Mouse (Mus musculus): ENCODE measurements around the gene Krtap27-1. TPM values are rescaled to one million over a fixed set of nuclear protein-coding genes. Genes with fewer than 3 reads are reported as not detected.
A peak's percentile ranks its signal among the peaks of the same experiment; 100 is the strongest.

Gene Krtap27-1
- not detected in 2 replicates for polyA plus RNA-seq (2014; fragmentation: Nextera tagmentation; extraction: Ambion mirVana)

- Histone ChIP-seq H3K9me3 (ENCODE audit: control insufficient read depth, low read length) (no peaks in the 10 kb centered on the region), H3K27ac (replicated peaks; ENCODE audit: low read depth, low read length) (no peak within 1 kb of the TSS), H3K4me1 (ENCODE audit: control insufficient read depth, insufficient read depth, low read length) (no peaks in the 10 kb centered on the region), H3K4me3 (ENCODE audit: low read depth, low read length) (no peak within 1 kb of the TSS), H3K36me3 (ENCODE audit: control insufficient read depth, insufficient read depth, low read length) (no peaks in the 10 kb centered on the region), H3K27me3 (replicated peaks; ENCODE audit: control insufficient read depth, insufficient read depth, low read length) (no peaks in the 10 kb centered on the region), H3K4me2 (ENCODE audit: low read depth, low read length) (no peak within 1 kb of the TSS), H3K9ac (ENCODE audit: low read depth, low read length) (no peak within 1 kb of the TSS)
- WGBS, result 89% methylated on average over 4 of the region's 4 CpGs
- ATAC-seq (ENCODE audit: low read depth) (no peak), DNase-seq (ENCODE audit: low spot score) (no peak)
Observed at GRCm38 (mm10) chr16:88671571-88671970, at the start of gene Krtap27-1. Gene Krtap27-1, minus strand, starts transcription at chr16:88671671.

- Histone ChIP-seq H3K9me3 (ENCODE audit: control insufficient read depth, low read length) (0 out of 2 replicates have a peak, but pooled peaks cover 3% of the 10 kb centered on the region), H3K9ac (ENCODE audit: low read depth, low read length) (no peak overlapping the region), H3K4me2 (ENCODE audit: low read depth, low read length) (no peak overlapping the region), H3K4me3 (ENCODE audit: low read depth, low read length) (no peak overlapping the region), H3K27ac (replicated peaks; ENCODE audit: low read depth, low read length) (no peak overlapping the region), H3K4me1 (ENCODE audit: control insufficient read depth, insufficient read depth, low read length) (no peaks in the 10 kb centered on the region), H3K27me3 (replicated peaks; ENCODE audit: control insufficient read depth, insufficient read depth, low read length) (no peaks in the 10 kb centered on the region), H3K36me3 (ENCODE audit: control insufficient read depth, insufficient read depth, low read length) (no peaks in the 10 kb centered on the region)
- ATAC-seq (ENCODE audit: low read depth) (no peak), DNase-seq (ENCODE audit: low spot score) (no peak)
- WGBS, result 19% methylated on average over 1 of the region's 1 CpGs
Observed at GRCm38 (mm10) chr16:88720031-88720430, 48.6 kb upstream of the Krtap27-1 start.

- 0 out of 2 replicates have a peak, but pooled peaks cover 3% of the 10 kb centered on the region for H3K9me3 ChIP-seq (ENCODE audit: control insufficient read depth, low read length)
- DNase-seq (ENCODE audit: low spot score) (no peak), ATAC-seq (ENCODE audit: low read depth) (no peak)
- H3K4me1 ChIP-seq (ENCODE audit: control insufficient read depth, insufficient read depth, low read length), result no peaks in the 10 kb centered on the region
- H3K4me2 ChIP-seq (ENCODE audit: low read depth, low read length), result no peak overlapping the region
- H3K36me3 ChIP-seq (ENCODE audit: control insufficient read depth, insufficient read depth, low read length), result no peaks in the 10 kb centered on the region
- no peak overlapping the region for H3K4me3 ChIP-seq (ENCODE audit: low read depth, low read length)
- H3K9ac ChIP-seq (ENCODE audit: low read depth, low read length), result no peak overlapping the region
- no peak overlapping the region for H3K27ac ChIP-seq (replicated peaks; ENCODE audit: low read depth, low read length)
- H3K27me3 ChIP-seq (replicated peaks; ENCODE audit: control insufficient read depth, insufficient read depth, low read length), result no peaks in the 10 kb centered on the region
Observed at GRCm38 (mm10) chr16:88716549-88716948, 45.1 kb upstream of the Krtap27-1 start.

GRCm38 (mm10) chr16:88711245-88711644, 39.8 kb upstream of the Krtap27-1 start:
- no peaks in the 10 kb centered on the region for H3K9me3 ChIP-seq (ENCODE audit: control insufficient read depth, low read length)
- DNase-seq (ENCODE audit: low spot score), result no peak
- 79% methylated on average over 6 of the region's 6 CpGs for WGBS
- H3K36me3 ChIP-seq (ENCODE audit: control insufficient read depth, insufficient read depth, low read length), result no peaks in the 10 kb centered on the region
- no peaks in the 10 kb centered on the region for H3K27me3 ChIP-seq (replicated peaks; ENCODE audit: control insufficient read depth, insufficient read depth, low read length)
- H3K4me1 ChIP-seq (ENCODE audit: control insufficient read depth, insufficient read depth, low read length), result no peaks in the 10 kb centered on the region
- H3K27ac ChIP-seq (replicated peaks; ENCODE audit: low read depth, low read length), result no peak overlapping the region
- no peak for ATAC-seq (ENCODE audit: low read depth)
- H3K4me2 ChIP-seq (ENCODE audit: low read depth, low read length), result no peak overlapping the region
- H3K9ac ChIP-seq (ENCODE audit: low read depth, low read length), result no peak overlapping the region
- no peak overlapping the region for H3K4me3 ChIP-seq (ENCODE audit: low read depth, low read length)

- ATAC-seq (ENCODE audit: low read depth) (no peak), DNase-seq (ENCODE audit: low spot score) (no peak)
- H3K4me2 ChIP-seq (ENCODE audit: low read depth, low read length), result no peak overlapping the region
- H3K36me3 ChIP-seq (ENCODE audit: control insufficient read depth, insufficient read depth, low read length), result no peaks in the 10 kb centered on the region
- WGBS, result 67% methylated on average over 4 of the region's 4 CpGs
- H3K27me3 ChIP-seq (replicated peaks; ENCODE audit: control insufficient read depth, insufficient read depth, low read length), result no peaks in the 10 kb centered on the region
- no peak overlapping the region for H3K4me3 ChIP-seq (ENCODE audit: low read depth, low read length)
- no peak overlapping the region for H3K27ac ChIP-seq (replicated peaks; ENCODE audit: low read depth, low read length)
- H3K4me1 ChIP-seq (ENCODE audit: control insufficient read depth, insufficient read depth, low read length), result no peaks in the 10 kb centered on the region
- no peak overlapping the region for H3K9ac ChIP-seq (ENCODE audit: low read depth, low read length)
- H3K9me3 ChIP-seq (ENCODE audit: control insufficient read depth, low read length), result no peaks in the 10 kb centered on the region
Observed at GRCm38 (mm10) chr16:88710757-88711156, 39.3 kb upstream of the Krtap27-1 start.

- no peaks in the 10 kb centered on the region for H3K4me1 ChIP-seq (ENCODE audit: control insufficient read depth, insufficient read depth, low read length)
- DNase-seq (ENCODE audit: low spot score), result no peak
- H3K4me3 ChIP-seq (ENCODE audit: low read depth, low read length), result no peak within 1 kb of the TSS
- no peaks in the 10 kb centered on the region for H3K36me3 ChIP-seq (ENCODE audit: control insufficient read depth, insufficient read depth, low read length)
- 86% methylated on average over 10 of the region's 10 CpGs for WGBS
- no peak for ATAC-seq (ENCODE audit: low read depth)
- H3K27me3 ChIP-seq (replicated peaks; ENCODE audit: control insufficient read depth, insufficient read depth, low read length), result no peaks in the 10 kb centered on the region
- H3K27ac ChIP-seq (replicated peaks; ENCODE audit: low read depth, low read length), result no peak within 1 kb of the TSS
- no peaks in the 10 kb centered on the region for H3K9me3 ChIP-seq (ENCODE audit: control insufficient read depth, low read length)
- H3K9ac ChIP-seq (ENCODE audit: low read depth, low read length), result no peak within 1 kb of the TSS
- H3K4me2 ChIP-seq (ENCODE audit: low read depth, low read length), result no peak within 1 kb of the TSS
Observed at GRCm38 (mm10) chr16:88707496-88708012, 36.1 kb upstream of the Krtap27-1 start, which contains the start of gene 2310061N02Rik. Gene 2310061N02Rik, minus strand, starts transcription at chr16:88707962.

GRCm38 (mm10) chr16:88701072-88701864, 29.8 kb upstream of the Krtap27-1 start:
- H3K4me3 ChIP-seq (ENCODE audit: low read depth, low read length), result no peak overlapping the region
- H3K9ac ChIP-seq (ENCODE audit: low read depth, low read length), result no peak overlapping the region
- H3K9me3 ChIP-seq (ENCODE audit: control insufficient read depth, low read length), result no peaks in the 10 kb centered on the region
- WGBS, result 19% methylated on average over 4 of the region's 4 CpGs
- ATAC-seq (ENCODE audit: low read depth) (peak; percentile 71), DNase-seq (ENCODE audit: low spot score) (peak; percentile 85)
- no peak overlapping the region for H3K27ac ChIP-seq (replicated peaks; ENCODE audit: low read depth, low read length)
- peaks cover 4% of the 10 kb centered on the region; the same call in 1 of the 2 replicates for H3K4me1 ChIP-seq (ENCODE audit: control insufficient read depth, insufficient read depth, low read length)
- no peaks in the 10 kb centered on the region for H3K36me3 ChIP-seq (ENCODE audit: control insufficient read depth, insufficient read depth, low read length)
- no peak overlapping the region for H3K4me2 ChIP-seq (ENCODE audit: low read depth, low read length)
- H3K27me3 ChIP-seq (replicated peaks; ENCODE audit: control insufficient read depth, insufficient read depth, low read length), result no peaks in the 10 kb centered on the region

- Histone ChIP-seq H3K9ac (ENCODE audit: low read depth, low read length) (no peak overlapping the region), H3K27me3 (replicated peaks; ENCODE audit: control insufficient read depth, insufficient read depth, low read length) (no peaks in the 10 kb centered on the region), H3K36me3 (ENCODE audit: control insufficient read depth, insufficient read depth, low read length) (no peaks in the 10 kb centered on the region), H3K4me3 (ENCODE audit: low read depth, low read length) (no peak overlapping the region), H3K9me3 (ENCODE audit: control insufficient read depth, low read length) (no peaks in the 10 kb centered on the region), H3K4me1 (ENCODE audit: control insufficient read depth, insufficient read depth, low read length) (peaks cover 4% of the 10 kb centered on the region; the same call in 1 of the 2 replicates), H3K4me2 (ENCODE audit: low read depth, low read length) (no peak overlapping the region), H3K27ac (replicated peaks; ENCODE audit: low read depth, low read length) (no peak overlapping the region)
- 84% methylated on average over 4 of the region's 4 CpGs for WGBS
- ATAC-seq (ENCODE audit: low read depth) (no peak), DNase-seq (ENCODE audit: low spot score) (no peak)
Observed at GRCm38 (mm10) chr16:88696256-88696655, 24.8 kb upstream of the Krtap27-1 start.

Data from embryonic facial prominence, embryonic 14.5 days (tissue).